Mouse (Mus musculus): ENCODE results near the gene Nudt4. TPM values are rescaled to one million over a fixed set of nuclear protein-coding genes. Genes with fewer than 3 reads are reported as not detected.

The Nudt4 gene
- polyA plus RNA-seq, 1 experiment from 2014 or later, result 90.8 TPM

- H3K36me3 ChIP-seq, result peaks cover 17% of the 10 kb centered on the region
- peaks cover 3% of the 10 kb centered on the region; the same call in 1 of the 2 replicates for H3K9me3 ChIP-seq (replicated peaks)
- DNase-seq (ENCODE audit: low spot score), result no peak
- no peaks in the 10 kb centered on the region for H3K27me3 ChIP-seq (ENCODE audit: low read depth, poor library complexity, severe bottlenecking)
- H3K4me1 ChIP-seq, result peaks cover 9% of the 10 kb centered on the region; the same call in 1 of the 2 replicates
- no peak overlapping the region for H3K4me3 ChIP-seq
- H3K27ac ChIP-seq (replicated peaks), result no peak overlapping the region
- WGBS, result 93% methylated on average over 5 of the region's 5 CpGs
These were observed 37.3 kb downstream of the Nudt4 start for GRCm38 (mm10) chr10:95526495-95527122.

DNA sequence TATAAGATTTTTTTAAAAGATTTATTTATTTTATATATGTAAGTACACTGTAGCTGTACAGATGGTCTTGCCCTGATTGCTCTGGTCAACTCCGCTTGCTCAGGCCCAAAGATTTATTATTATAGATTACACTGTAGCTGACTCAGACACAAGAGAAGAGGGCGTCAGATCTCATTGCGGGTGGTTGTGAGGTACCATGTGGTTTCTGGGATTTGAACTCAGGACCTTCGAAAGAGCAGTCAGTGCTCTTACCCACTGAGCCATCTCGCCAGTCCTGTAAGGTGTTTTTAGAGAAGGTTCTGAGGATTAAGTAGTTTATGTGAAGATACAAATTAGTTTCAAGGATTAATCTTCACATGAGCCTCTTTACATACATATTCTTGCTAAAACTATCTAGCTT is 38.1 kb downstream of the Nudt4 start:
- Histone ChIP-seq H3K4me3 (no peak overlapping the region), H3K27ac (replicated peaks) (no peak overlapping the region), H3K36me3 (peaks cover 22% of the 10 kb centered on the region), H3K4me1 (peaks cover 9% of the 10 kb centered on the region; the same call in 1 of the 2 replicates), H3K9me3 (replicated peaks) (peaks cover 5% of the 10 kb centered on the region; the same call in 1 of the 2 replicates), H3K27me3 (ENCODE audit: low read depth, poor library complexity, severe bottlenecking) (no peaks in the 10 kb centered on the region)
- WGBS, result 95% methylated on average over 5 of the region's 5 CpGs
- DNase-seq (ENCODE audit: low spot score), result no peak

GRCm38 (mm10) chr10:95525037-95525675 is 38.8 kb downstream of the Nudt4 start:
- 92% methylated on average over 6 of the region's 6 CpGs for WGBS
- H3K4me1 ChIP-seq, result peaks cover 4% of the 10 kb centered on the region; the same call in 1 of the 2 replicates
- DNase-seq (ENCODE audit: low spot score), result no peak
- no peak overlapping the region for H3K27ac ChIP-seq (replicated peaks)
- H3K27me3 ChIP-seq (ENCODE audit: low read depth, poor library complexity, severe bottlenecking), result no peaks in the 10 kb centered on the region
- H3K9me3 ChIP-seq (replicated peaks), result peaks cover 5% of the 10 kb centered on the region; the same call in 1 of the 2 replicates
- H3K4me3 ChIP-seq, result no peak overlapping the region
- H3K36me3 ChIP-seq, result peaks cover 30% of the 10 kb centered on the region

- WGBS, result 93% methylated on average over 6 of the region's 6 CpGs
- Histone ChIP-seq H3K27me3 (ENCODE audit: low read depth, poor library complexity, severe bottlenecking) (no peaks in the 10 kb centered on the region), H3K27ac (replicated peaks) (no peak overlapping the region), H3K4me1 (peaks cover 21% of the 10 kb centered on the region), H3K36me3 (peaks cover 45% of the 10 kb centered on the region), H3K4me3 (no peak overlapping the region), H3K9me3 (replicated peaks) (peaks cover 5% of the 10 kb centered on the region; the same call in 1 of the 2 replicates)
- no peak for DNase-seq (ENCODE audit: low spot score)
These were observed 46.3 kb downstream of the Nudt4 start for GRCm38 (mm10) chr10:95517656-95518055.

DNA sequence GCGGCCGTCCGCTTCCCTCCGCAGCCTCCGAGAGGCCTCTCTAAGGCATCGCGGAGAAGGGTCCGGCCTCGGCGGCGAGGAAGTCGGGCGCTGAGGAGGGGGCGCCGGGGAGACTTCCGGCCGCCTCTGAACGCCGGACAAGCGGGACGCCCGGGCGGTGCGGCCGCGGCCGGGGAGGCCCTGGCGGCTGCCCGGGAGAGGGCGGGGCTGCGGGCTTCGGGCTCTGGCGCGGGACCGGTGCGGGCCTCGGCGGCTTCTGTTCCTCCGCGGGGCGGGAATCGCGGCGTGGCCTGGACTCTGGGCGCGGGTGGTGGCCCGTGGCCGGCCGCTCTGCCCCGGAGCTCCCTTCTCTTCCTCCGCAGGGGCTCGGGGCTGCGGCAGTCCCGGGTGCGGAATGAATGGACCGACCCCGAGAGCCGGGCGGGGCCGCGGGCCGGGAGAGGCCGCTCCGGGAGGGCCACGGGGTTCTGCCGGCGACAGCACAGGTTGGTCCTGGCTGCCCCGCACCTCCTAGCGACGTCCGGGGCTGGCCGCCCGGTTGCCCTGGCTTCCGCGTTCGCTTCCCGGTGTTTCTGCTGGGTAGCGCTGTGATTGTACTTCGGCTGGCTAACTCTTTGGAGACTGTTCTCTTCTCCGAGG is 48.5 kb downstream of the Nudt4 start:
- peaks cover 21% of the 10 kb centered on the region for H3K4me1 ChIP-seq
- under 1% methylated on average over 67 of the region's 80 CpGs for WGBS
- H3K36me3 ChIP-seq, result peaks cover 24% of the 10 kb centered on the region
- H3K27me3 ChIP-seq (ENCODE audit: low read depth, poor library complexity, severe bottlenecking), result no peaks in the 10 kb centered on the region
- no peak for DNase-seq (ENCODE audit: low spot score)
- H3K27ac ChIP-seq (replicated peaks), result peak overlapping the region; percentile 97
- H3K9me3 ChIP-seq (replicated peaks), result no peaks in the 10 kb centered on the region
- peak overlapping the region; percentile 100 for H3K4me3 ChIP-seq

DNA sequence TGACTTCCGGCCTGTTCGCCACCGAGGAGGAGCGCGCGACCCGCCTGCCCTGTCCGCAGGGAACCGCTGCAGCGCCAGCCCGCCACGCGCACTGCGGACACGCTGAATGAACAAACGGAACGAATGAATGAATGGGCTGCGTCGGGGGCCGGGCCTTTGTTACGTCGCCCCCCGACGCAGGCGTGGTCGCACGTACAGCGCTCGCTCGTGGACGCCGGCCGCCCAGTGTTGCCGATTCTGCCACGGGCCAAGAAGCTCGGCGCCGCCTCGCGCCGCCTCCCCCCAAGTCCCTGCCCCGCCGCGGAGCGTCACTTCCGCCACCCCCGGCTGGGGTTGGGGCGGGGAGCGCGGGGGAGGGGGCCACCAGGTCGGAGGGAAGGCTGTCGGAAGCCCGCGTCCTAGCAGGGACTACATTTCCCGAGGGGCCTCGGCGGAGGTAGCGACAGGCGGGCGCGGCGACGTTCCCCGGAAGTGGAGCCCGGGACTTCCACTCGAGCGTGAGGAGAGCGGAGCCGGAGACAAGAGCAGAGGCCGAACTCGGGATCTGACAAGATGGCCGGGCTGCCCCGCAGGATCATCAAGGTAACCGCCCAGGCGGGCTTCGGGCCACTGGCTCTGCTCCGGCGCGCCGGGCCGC is 49.2 kb downstream of the Nudt4 start, which contains the start of gene Ube2n:
TSS of gene Ube2n (plus strand) at position 490 of the 637 bp plus-strand sequence.
- peaks cover 18% of the 10 kb centered on the region for H3K36me3 ChIP-seq
- H3K4me3 ChIP-seq, result peak within 1 kb of the TSS; percentile 100
- H3K27ac ChIP-seq (replicated peaks), result peak within 1 kb of the TSS; percentile 97
- DNase-seq (ENCODE audit: low spot score), result peak; percentile 99
- peaks cover 21% of the 10 kb centered on the region for H3K4me1 ChIP-seq
- no peaks in the 10 kb centered on the region for H3K27me3 ChIP-seq (ENCODE audit: low read depth, poor library complexity, severe bottlenecking)
- WGBS, result under 1% methylated on average over 81 of the region's 81 CpGs
- no peaks in the 10 kb centered on the region for H3K9me3 ChIP-seq (replicated peaks)

DNA sequence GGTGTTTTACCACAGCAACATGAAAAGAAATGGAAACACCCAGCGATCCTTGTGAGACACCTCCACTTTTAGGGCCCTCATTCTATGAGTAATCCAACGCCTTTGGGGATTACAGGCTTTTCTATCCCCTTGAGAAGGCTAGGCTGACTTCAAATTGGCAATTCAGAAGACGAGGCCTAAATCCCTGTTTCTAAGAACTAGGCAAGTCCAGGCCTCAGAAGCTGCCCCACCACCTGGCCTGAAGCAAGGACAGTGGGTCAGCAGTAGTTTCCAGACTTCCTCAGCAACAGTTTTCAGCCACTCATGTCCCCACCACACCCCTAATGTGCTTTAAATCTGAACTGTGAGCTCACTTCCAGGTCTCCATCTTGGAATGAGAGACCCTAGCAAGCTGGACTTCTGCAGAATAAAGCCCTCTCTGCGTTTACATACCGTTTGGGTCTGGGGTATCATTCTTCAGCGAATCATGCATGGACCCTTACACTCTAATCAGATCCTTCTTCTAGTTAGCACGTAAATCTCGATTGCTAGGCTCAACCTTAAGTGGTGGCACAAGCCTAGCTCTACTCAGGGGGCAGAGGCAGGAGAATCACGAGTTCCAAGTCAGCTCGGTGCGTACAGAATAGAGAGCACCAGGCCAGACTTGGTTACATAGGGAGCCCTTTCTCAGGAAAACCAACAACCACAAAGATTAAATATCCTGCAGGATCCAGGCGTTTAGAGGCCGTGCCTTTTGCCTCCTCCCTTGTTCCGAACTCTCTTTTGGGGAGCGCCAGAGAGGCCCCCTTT is 50.0 kb downstream of the Nudt4 start:
- WGBS, result 33% methylated on average over 15 of the region's 15 CpGs
- Histone ChIP-seq H3K4me3 (peak overlapping the region; percentile 100), H3K9me3 (replicated peaks) (no peaks in the 10 kb centered on the region), H3K4me1 (peaks cover 21% of the 10 kb centered on the region), H3K27ac (replicated peaks) (peak overlapping the region; percentile 97), H3K36me3 (peaks cover 10% of the 10 kb centered on the region), H3K27me3 (ENCODE audit: low read depth, poor library complexity, severe bottlenecking) (no peaks in the 10 kb centered on the region)
- no peak for DNase-seq (ENCODE audit: low spot score)

DNA sequence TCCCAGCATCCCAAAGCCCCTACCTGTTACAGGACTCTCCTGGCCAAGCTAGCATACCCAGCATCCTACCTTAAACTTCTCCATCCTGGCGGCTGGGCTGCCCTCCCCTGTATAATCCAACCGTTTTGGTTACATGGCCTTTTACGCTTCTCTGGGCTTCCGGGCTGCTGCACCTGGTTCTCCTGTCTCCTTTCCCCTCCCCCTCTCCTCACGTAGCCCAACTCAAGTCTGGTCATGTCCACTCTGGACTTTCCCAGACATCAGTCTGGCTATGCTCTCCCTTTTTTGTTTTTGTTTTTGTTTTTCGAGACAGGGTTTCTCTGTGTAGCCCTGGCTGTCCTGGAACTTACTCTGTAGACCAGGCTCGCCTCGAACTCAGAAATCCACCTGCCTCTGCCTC is 51.3 kb downstream of the Nudt4 start:
- no peak for DNase-seq (ENCODE audit: low spot score)
- peaks cover 2% of the 10 kb centered on the region for H3K36me3 ChIP-seq
- no peaks in the 10 kb centered on the region for H3K9me3 ChIP-seq (replicated peaks)
- H3K27ac ChIP-seq (replicated peaks), result no peak overlapping the region
- H3K27me3 ChIP-seq (ENCODE audit: low read depth, poor library complexity, severe bottlenecking), result no peaks in the 10 kb centered on the region
- peaks cover 19% of the 10 kb centered on the region for H3K4me1 ChIP-seq
- H3K4me3 ChIP-seq, result no peak overlapping the region
- WGBS, result 82% methylated on average over 8 of the region's 8 CpGs

DNA sequence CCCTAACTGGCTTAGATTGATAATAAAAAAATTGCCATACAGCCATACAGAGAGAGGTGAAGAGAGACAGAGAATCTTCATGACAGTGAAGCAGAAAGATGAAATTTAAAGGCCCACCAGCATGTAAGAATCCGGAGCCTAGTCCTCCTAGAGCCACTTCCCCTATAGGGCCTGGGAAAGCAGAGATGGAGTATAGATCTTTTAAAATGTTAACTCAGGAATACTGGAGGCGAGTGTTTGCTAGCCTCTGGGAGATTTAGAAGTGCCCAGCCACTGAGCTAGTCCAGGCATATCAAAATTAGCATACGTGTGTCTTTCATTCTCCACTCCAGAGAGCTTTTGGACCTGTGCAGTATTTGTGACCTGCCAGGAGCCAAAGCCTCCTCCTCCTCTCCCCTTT is 54.7 kb downstream of the Nudt4 start:
- Histone ChIP-seq H3K9me3 (replicated peaks) (no peaks in the 10 kb centered on the region), H3K4me1 (peaks cover 8% of the 10 kb centered on the region), H3K36me3 (no peaks in the 10 kb centered on the region), H3K4me3 (no peak overlapping the region), H3K27me3 (ENCODE audit: low read depth, poor library complexity, severe bottlenecking) (no peaks in the 10 kb centered on the region), H3K27ac (replicated peaks) (no peak overlapping the region)
- DNase-seq (ENCODE audit: low spot score), result no peak
- 86% methylated on average over 3 of the region's 3 CpGs for WGBS

GRCm38 (mm10) chr10:95508793-95509192 is 55.2 kb downstream of the Nudt4 start:
- no peak overlapping the region for H3K4me3 ChIP-seq
- H3K27me3 ChIP-seq (ENCODE audit: low read depth, poor library complexity, severe bottlenecking), result no peaks in the 10 kb centered on the region
- no peaks in the 10 kb centered on the region for H3K36me3 ChIP-seq
- H3K4me1 ChIP-seq, result peaks cover 3% of the 10 kb centered on the region
- H3K9me3 ChIP-seq (replicated peaks), result no peaks in the 10 kb centered on the region
- WGBS, result 83% methylated on average over 6 of the region's 6 CpGs
- H3K27ac ChIP-seq (replicated peaks), result no peak overlapping the region
- no peak for DNase-seq (ENCODE audit: low spot score)

- WGBS, result 87% methylated on average over 8 of the region's 8 CpGs
- no peaks in the 10 kb centered on the region for H3K4me1 ChIP-seq
- no peak for DNase-seq (ENCODE audit: low spot score)
- no peaks in the 10 kb centered on the region for H3K27me3 ChIP-seq (ENCODE audit: low read depth, poor library complexity, severe bottlenecking)
- no peaks in the 10 kb centered on the region for H3K36me3 ChIP-seq
- no peak overlapping the region for H3K27ac ChIP-seq (replicated peaks)
- no peak overlapping the region for H3K4me3 ChIP-seq
- no peaks in the 10 kb centered on the region for H3K9me3 ChIP-seq (replicated peaks)
These were observed 55.8 kb downstream of the Nudt4 start for GRCm38 (mm10) chr10:95508126-95508525.

DNA sequence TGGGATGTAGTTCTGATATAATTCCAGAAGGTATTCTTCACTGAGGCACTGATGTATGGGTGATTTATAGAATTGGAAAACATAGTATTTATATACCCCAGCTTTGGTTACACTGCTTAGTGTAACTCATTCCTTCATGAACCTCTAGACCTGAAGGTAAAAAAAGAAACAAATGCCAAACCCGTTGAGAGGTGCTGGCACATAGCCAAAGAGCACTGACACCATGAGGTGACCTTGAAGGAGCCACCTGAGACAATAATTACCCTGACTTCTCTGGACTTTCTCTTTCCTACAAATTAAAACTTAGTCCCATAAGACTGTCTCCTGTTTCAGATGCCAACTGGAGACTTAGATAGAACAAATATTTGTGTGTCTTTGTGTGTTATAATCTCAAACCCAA is 59.6 kb downstream of the Nudt4 start:
- no peak overlapping the region for H3K4me3 ChIP-seq
- H3K36me3 ChIP-seq, result no peaks in the 10 kb centered on the region; the same call in 1 of the 2 replicates
- DNase-seq (ENCODE audit: low spot score), result no peak
- 66% methylated on average over 1 of the region's 1 CpGs for WGBS
- H3K9me3 ChIP-seq (replicated peaks), result no peaks in the 10 kb centered on the region
- peaks cover 16% of the 10 kb centered on the region for H3K4me1 ChIP-seq
- no peaks in the 10 kb centered on the region for H3K27me3 ChIP-seq (ENCODE audit: low read depth, poor library complexity, severe bottlenecking)
- no peak overlapping the region for H3K27ac ChIP-seq (replicated peaks)
